Mouse (Mus musculus): ENCODE measurements around the gene Edn2. TPM values are rescaled to one million over a fixed set of nuclear protein-coding genes. Genes with fewer than 3 reads are reported as not detected.

Gene Edn2
- total RNA-seq, 2 experiments from 2014 or later: not detected

GRCm38 (mm10) chr4:120150345-120150920, 10.6 kb upstream of the Edn2 start:
- no peak for DNase-seq (ENCODE audit: low spot score in 2 of 2)
- intact Hi-C loops (cut with DNase I): no loop called here

GRCm38 (mm10) chr4:120151906-120152305, 9.1 kb upstream of the Edn2 start:
- DNase-seq (ENCODE audit: low spot score in 2 of 2): no peak
- intact Hi-C loops (cut with DNase I): no loop called here

DNA sequence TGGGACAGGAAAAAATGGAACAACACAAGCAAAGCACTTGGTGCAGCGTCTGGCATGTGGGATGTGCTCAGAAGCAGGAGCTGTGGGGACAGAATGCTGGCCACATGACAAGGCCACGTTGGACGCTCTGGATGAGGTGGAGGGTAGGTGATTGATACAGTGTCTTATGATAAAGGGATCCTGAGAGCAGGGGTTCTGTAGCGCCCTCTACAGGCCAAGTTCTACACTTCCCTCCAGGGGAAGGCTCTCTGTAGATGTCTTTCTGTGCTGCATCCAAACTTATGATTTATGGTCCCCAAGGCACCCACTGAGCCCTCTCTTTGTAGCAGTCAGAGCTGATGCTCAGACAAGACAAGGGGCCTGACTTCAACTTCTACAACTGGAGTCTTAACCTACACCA, 8.4 kb upstream of the Edn2 start:
- intact Hi-C loops (cut with DNase I): no loop called here
- DNase-seq (ENCODE audit: low spot score in 2 of 2): no peak

DNA sequence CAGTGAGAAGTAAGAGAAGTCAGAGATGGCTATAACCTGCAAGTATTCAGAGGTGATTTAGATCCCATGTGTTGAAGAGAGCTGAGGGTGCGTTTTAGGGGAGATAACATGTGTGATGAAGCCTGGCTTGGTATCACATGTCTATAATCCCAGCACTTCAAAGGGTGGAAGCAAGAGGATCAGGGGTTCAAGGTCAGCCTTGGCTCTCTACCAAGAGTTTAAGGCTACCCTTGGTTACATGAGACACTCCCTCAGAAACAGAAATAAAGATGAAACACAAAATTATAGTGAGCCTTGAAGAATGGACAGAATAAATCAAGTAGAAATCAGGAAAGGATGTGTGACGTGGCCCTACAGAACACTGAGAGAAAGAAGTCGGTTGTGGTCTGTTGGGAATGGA, 7.3 kb upstream of the Edn2 start:
- intact Hi-C loops (cut with DNase I): no loop called here
- DNase-seq (ENCODE audit: low spot score in 2 of 2): no peak

DNA sequence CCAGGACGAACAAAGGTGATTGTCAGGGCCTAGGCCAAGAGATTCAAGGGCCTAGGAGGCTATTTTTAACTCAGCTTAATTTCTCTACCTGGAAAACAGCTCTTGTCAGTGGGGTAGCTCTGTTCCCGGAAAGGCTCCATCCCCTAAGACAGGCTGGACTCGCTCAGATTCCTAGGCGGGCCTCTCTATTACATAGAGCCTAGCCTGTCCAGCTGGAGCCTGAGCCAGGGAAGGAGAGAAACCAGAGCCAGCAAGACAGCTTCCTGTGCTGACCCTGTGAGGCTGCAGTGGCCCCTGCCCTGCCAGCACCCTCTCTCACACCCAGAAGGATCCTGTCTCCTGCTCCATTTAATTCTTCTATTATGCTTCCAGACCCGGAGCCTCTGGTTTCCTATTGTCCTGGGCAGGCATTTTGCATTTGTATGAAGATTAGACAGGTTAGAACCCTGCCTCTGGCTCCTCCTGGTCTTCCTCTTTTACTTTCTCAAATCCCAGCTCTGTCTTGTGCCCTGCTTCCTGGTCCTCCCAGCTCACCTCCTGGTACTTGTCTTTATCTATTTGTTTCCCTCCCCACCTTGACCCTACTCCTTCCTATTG, 2.2 kb upstream of the Edn2 start:
- intact Hi-C loops (cut with DNase I): no loop called here
- no peak for DNase-seq (ENCODE audit: low spot score in 2 of 2)

DNA sequence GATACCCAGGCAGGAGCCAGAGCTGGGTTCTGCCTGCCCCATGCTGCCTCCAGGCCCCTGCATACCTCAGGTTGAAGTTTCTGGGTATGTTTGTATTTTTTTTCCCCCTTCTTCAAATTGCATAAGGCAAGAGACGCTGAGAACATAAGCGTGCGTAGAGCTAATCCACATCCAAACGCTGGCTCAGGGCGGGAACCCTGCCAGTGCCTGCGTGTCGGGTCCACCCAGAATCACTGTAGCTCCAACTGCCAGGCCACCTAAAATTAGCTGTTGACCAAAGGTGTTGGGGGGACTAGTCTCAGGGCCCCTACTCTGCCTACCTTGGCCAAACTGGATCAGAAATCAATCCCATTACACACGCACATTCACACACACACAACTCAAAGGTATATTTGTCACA, 1.6 kb downstream of the Edn2 start:
- peak in 1 of 2 experiments; percentile 29 for DNase-seq (ENCODE audit: low spot score in 2 of 2)
- intact Hi-C loops (cut with DNase I): no loop called here

DNA sequence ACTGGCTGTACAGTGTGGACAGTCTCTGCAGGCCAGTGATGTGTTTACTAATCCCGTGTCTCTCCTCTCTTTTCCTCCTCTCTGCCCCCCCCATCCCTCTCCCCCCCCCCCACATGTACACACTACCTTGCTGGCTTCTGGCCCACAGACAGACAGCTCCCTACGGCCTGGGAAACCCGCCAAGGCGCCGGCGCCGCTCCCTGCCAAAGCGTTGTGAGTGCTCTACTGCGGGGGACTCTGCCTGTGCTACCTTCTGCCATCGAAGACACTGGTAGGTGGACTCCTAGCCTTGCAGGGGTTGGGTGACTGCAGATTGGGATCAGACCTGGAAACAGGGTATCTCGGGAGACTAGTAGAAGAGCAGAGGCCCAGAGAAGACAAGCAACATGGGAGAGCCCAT, 2.2 kb downstream of the Edn2 start:
- peak; percentile 54 to 75 for DNase-seq (ENCODE audit: low spot score in 2 of 2)
- intact Hi-C loops (cut with DNase I): no loop called here

GRCm38 (mm10) chr4:120164316-120164715, 3.3 kb downstream of the Edn2 start:
- intact Hi-C loops (cut with DNase I): no loop called here
- no peak for DNase-seq (ENCODE audit: low spot score in 2 of 2)

DNA sequence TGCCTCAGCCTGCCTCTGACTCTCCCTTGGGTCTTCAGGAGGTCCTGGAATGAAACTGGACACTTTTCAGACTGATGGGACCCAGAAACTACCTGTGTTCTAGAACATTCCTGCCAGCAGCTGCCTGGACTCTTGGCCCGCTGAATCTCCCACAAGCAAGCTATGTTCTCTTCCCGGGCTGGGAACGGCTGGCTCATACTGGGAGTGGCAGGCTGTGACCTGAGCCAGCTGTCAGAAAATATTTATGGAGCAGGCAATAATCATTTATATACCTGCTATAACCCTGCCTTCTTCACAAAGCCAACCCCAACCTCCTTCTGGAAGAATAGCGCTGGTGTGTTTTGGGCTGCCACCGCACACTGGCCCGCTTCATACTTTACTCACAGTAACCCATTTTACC, 6.8 kb downstream of the Edn2 start:
- DNase-seq (ENCODE audit: low spot score in 2 of 2): no peak
- intact Hi-C loops (cut with DNase I): no loop called here

DNA sequence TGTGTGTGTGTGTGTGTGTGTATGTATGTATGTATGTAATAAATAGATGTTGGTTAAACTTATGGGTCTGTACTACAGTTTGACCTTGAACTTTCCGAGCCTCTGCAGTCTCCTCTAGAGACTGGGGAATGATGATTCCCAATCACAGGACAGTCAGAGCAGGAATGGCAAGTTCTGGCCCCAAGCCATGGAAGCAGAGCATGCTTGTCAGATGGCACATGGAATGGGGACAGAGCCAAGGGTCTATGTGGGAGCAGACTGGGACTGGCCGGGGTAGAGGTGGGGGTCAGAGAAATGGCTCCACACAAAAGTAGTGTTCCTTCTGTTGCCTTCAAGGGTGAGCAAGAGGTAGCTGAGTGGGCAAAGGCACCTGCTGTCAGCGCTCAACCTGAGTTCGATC, 7.3 kb downstream of the Edn2 start:
- no peak for DNase-seq (ENCODE audit: low spot score in 2 of 2)
- intact Hi-C loops (cut with DNase I): no loop called here

DNA sequence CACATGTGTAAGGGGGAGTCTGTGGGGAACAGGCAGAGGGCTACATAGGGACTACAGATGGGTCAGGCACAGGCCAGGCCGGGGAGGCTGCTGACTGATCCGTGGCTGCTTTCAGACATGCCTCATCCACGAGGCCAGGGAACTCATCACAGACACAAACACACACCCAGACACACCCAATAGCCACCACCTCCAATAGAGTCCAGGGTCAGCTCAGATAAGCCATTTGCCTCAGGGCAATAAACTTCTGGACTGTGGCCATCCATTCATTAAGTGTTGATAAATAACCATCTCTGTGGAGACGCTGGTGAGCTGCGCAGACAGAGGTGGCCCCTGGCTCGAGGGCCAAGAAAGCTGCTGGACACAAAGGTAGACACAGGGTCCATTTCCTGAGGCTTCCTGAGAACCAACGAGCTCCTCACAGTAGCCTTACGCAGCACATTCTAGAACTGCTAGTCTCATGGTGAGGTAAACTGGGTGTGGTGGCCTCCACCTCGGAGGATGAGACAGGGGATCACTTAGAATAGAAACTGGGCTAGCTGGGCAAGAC, 9.5 kb downstream of the Edn2 start:
- intact Hi-C loops (cut with DNase I): no loop called here
- no peak for DNase-seq (ENCODE audit: low spot score in 2 of 2)

DNA sequence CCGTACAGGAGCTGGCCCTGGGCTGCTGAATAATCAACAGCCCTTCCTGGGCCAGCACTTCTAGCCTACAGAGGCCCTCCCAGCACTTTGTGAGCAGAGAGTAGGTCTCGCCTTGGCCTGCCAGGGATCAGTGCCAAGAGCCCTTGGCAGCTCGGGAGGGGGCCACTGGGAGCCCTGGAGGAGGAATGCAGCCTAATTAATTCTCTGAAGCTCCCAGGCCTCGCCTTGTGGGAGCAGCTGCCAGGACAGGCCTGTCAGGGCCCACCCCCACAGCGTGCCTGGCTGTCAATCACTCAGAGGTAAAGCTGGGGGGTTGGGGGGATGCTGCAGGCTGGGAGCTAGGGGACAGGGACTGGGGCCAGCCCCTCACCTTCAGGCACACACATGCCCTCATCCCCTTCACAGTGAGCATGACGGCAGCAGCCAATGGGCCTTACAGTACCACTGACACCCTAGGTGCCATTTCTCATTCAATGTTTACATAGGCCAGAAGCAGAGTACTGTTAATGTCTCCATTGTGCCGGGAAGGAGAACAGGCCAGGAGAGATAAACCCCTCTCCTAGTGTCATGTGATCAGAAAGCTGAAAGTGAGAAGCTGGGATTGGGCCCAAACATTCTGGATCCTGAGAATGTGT, 11.2 kb downstream of the Edn2 start:
- intact Hi-C loops (cut with DNase I): no loop called here

DNA sequence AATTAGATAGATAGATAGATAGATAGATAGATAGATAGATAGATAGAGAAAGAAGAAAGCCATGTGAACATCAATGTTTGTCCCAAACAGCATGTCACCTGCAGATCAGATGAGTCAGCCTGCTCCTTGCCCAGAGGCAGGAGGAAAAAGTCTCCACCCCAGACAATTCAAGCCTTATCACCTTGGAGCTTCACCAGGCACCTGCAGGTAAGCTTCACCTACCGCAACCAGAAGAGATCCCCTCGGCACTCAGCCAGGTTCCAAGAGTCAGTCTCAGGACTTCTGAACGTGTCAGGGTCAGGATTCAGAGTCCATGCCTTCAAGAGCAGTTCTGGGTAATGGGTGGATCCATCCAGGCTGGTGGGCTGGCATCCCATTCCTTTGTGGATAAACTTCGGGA, 18.1 kb downstream of the Edn2 start:
- intact Hi-C loops (cut with DNase I): no loop called here
- DNase-seq (ENCODE audit: low spot score in 2 of 2): no peak

More for the DNA sequence above, 11.2 kb downstream of the Edn2 start:
- DNase-seq (ENCODE audit: low spot score in 2 of 2): peak; percentile 17 to 54

DNA sequence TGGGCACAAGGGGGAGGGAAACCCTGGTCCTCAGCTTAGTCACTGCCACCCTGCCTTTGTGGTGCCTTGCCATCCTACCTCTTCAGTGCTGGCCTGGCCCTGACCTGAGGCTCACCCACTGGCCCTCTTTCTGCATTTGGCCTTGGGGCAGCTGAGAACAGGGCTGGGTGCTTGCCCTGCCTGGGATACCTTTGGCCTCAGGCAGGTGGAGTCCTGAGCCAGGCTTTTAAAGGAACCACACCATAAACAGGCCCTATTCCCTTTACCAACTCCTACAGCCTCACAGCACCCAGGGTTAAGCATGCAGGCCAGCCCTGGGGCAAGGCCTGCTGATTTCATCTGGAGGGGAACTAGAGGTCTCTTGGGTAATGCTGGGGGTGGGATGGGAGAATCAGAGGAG, 19.5 kb downstream of the Edn2 start:
- DNase-seq (ENCODE audit: low spot score in 2 of 2): no peak
- intact Hi-C loops (cut with DNase I): no loop called here

GRCm38 (mm10) chr4:120184374-120184991, 23.5 kb downstream of the Edn2 start:
- no peak for DNase-seq (ENCODE audit: low spot score in 2 of 2)
- intact Hi-C loops (cut with DNase I): no loop called here

GRCm38 (mm10) chr4:120186441-120186840, 25.4 kb downstream of the Edn2 start:
- intact Hi-C loops (cut with DNase I): no loop called here

DNA sequence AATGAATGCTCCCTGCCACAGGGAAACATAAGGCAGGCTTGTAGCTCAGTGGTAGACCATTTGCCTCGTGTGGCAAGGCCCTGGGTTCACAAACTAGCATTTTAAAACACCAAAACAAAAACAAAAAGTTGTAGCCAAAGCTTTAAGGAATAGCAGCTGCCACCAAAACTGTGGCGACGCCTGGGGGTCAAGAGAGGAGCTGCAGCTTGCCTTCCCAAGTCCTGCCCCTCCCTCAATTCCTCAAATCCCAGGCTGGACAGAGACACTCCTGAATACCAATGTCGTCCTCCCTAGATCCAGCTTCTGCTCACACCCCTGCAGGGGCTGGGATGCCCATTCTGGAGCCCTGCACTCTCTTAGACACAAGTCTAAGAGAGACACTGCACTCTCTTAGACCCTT, 25.9 kb downstream of the Edn2 start:
- DNase-seq (ENCODE audit: low spot score in 2 of 2): no peak
- intact Hi-C loops (cut with DNase I): no loop called here

More at GRCm38 (mm10) chr4:120186441-120186840, 25.4 kb downstream of the Edn2 start:
- DNase-seq (ENCODE audit: low spot score in 2 of 2): no peak

- DNase-seq (ENCODE audit: low spot score in 2 of 2): no peak
- intact Hi-C loops (cut with DNase I): no loop called here
Measured at GRCm38 (mm10) chr4:120188204-120188603, 27.2 kb downstream of the Edn2 start.

DNA sequence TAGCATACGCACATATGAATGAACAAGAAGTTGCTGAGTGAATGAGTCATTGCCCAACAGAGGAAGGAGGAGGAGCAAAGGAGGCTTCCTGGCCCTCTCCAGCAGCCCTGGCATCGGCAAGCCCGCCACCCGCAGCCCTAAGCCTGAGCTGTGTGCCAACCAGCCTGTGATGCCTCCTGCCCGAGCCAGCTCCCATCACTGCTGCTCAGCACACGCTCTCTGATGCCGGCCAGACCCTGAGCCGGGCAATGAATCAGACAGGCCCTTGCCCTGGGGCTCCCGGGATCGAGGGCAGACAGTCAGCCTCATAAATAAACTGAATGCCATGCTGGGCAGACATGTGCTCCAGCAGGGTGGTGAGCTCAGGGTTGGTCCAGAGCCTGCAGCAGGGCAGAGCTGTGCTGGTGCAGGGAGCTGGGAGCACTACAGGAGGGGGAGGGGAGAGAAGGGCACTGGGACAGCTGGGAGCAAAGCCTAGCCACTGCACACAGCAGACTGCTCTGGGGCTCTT, 27.7 kb downstream of the Edn2 start:
- intact Hi-C loops (cut with DNase I): no loop called here
- peak; percentile 40 to 87 for DNase-seq (ENCODE audit: low spot score in 2 of 2)

DNA sequence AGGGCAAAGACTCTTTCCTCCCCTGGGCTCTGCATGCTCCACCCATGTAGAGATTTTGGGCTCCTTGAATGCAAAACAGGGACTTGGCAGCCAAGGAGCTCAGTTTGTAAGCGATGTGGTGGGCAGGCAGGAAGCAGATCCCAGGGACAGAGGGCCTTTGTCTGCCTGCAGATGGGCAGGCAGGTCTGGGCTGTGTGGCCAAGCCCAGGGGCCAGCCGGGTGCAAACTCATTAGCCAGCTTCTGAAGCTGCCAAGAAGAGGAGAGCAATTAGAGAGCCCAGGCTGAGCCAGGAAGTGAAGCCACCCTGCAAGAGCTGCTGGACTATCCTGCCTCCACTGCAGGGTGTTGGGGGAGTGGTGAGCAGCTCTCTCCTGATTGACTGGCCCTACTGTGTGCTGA, 28.9 kb downstream of the Edn2 start:
- intact Hi-C loops (cut with DNase I): no loop called here
- DNase-seq (ENCODE audit: low spot score in 2 of 2): peak; percentile 39 to 66

DNA sequence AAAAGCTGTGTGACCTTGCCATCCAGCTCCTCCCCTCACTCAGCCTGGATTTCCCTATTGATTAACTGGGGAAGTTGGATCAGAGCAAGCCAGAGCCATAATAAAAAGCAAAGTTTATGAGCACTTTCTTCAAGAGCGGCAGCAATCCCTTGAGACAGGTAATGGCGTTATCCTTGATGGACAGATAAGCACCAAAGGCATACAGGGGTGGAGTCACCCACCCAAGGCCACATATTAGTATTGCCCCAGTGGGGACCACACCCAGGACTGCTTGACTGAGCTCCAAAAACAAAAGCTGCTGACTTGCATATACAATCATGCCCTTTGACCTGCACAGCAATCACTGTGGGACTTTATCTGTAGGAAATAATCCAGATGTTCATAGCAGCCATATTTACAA, 31.0 kb downstream of the Edn2 start:
- DNase-seq (ENCODE audit: low spot score in 2 of 2): no peak
- intact Hi-C loops (cut with DNase I): no loop called here
